Mouse (Mus musculus): ENCODE measurements around the gene Lgr6.

DNA sequence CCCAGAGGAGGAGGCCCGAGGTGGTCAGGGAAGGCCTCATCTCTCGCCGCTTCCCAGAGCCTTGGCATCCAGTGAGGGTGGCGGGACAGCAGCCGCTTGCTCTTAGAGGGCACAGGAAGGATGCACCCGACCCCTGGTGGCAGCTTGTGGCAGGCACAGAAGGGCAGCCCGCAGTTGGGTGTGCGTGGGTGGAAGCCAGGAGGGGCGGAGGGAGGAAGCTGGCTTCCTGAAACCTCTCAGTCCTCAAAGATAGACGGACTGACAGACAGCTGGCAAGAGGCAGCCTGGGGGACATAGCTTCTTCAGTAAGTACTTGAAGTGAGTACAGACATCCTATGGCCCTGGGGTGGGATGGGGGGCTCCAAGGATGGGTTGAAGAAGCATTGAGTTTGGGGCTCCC, 27.4 kb upstream of the Lgr6 start, which contains the start of gene Ptpn7:
- no peak for TF ChIP-seq POLR2A (IDR thresholded peaks at IDR 0.05; ENCODE audit: low read depth, low read length)
- peak; percentile 82; the same call in 1 of the 2 replicates for TF ChIP-seq CTCF (IDR thresholded peaks at IDR 0.05; ENCODE audit: borderline replicate concordance, insufficient read depth, low read length)

Measured in embryonic fibroblast, embryonic 13.5 days (primary cell).